Mouse (Mus musculus) layer of hippocampus, adult 9-10 months (tissue): ENCODE data around the gene Vmn1r55.
"Not testable (repeated sequence)": the region's sequence is repeated elsewhere in the genome, so short reads cannot be mapped to it uniquely, and the experiment has no call there.

ENCODE experiments used
- DNase-seq: peaks from one replicate; pipeline ENCODE4 v3.0.0; 2022; ENCODE audit warnings: low spot score

The Vmn1r55 gene

DNA sequence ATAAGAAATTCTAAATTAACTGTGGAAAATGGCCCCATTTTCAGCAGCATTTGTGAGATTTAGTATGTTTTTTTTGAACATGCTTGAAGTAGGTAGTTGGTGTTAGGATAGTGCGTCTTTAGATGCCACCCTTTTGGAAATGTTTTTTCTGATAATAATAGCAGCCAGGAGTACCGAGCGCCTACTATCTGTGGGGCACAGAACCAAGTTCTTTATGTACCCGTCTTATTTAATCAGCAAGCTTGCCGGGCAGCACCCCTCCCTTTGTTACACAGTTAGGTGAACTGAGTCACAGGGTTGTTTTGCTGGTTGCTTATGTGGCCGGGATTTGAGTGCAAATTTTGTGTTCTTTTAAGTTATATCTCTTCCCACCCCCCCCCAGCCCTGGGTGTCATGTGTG lies 68.2 kb downstream of the Vmn1r55 start:
- no peak for DNase-seq

DNA sequence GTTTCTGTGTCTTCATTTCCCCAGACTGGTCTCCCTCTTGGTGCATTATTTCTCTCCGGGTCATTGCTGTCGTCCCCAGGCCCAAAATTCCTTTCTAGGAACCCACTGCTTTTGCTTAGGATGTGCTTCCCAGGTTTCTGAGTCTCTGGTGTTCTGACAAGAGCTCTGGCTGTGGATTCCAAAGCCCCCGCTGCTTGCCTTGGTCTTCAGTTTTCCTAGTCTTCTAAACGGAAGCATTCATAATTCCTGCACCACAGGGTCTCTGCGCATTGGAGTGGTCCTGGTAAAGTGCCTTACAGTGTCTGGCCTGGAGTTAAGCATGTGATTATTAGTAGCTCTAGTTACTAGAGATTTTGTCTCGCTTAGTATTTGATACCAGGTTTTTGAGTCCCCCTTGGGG lies 68.7 kb downstream of the Vmn1r55 start:
- no peak for DNase-seq

DNA sequence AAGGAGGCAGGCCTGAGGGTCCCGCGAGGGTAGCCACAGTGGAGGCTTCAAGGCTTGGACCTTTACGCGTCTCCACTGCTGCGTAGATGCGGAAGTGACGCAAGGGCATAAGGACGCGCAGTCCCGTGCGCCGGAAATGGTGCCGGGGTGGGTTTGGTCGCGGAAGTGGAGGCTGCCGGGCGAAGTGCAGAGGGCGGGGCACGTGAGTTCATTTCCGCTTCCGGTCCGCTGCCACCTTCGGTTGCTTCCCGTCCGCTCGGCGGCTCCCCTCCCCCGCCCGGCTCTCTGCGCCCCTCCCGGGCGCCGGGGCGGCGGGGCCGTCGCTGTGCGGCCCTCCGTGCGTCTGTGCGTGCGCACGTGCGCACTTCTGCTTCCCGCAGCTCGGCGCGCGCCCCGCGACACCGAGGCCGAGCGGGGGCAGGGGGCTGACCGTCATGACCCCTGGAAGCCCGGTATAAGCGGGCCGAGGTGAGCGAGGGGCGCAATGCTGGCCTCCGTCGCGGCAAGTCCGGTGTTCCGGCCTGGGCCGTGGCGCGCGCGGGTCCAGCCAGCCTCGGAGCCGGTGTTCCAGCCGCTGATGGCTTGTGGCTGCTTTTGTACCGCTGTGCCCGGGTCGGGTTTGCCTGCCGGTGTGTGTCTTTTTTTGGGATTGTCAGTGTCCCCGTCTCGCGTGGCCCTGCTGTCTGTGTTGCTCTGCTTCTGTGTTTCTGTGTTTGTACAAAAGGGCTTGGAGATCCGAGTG lies 69.3 kb downstream of the Vmn1r55 start, which contains the start of gene Epn1:
TSS of gene Epn1 (plus strand) at position 226 of the 742 bp plus-strand sequence.
- peak; percentile 83 for DNase-seq

DNA sequence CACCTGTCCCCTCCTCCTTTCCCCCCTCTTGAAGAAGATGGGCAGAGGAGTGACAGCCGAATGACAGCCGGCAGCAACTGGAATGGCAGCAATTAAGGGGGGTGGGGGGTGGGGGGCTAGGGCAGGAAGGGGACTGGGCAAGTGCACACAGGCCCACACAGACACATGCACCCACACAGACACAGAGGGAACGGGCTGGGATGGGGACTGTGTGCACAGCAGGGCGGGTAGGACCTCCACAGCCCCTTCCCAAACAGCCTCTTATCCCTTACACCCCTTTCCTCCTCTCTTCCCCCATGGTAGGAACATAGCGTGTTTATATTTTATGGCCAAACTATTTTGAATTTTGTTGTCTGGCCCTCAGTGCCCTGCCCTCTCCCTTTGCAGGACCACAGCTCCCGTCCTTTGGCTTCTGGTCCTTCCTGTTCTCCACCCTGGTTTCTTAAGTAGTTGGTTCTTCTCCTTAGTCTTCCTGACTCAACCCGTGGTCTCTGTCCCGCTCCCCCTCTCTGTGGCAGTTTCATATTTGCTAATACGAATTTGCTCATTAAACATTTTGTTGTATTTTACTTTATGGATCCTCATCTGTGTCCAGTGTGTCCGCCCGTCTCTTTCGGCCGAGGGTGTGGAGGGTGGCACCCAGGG lies 70.0 kb downstream of the Vmn1r55 start:
- DNase-seq, result not testable (repeated sequence)
